In the genomic region with DNA sequence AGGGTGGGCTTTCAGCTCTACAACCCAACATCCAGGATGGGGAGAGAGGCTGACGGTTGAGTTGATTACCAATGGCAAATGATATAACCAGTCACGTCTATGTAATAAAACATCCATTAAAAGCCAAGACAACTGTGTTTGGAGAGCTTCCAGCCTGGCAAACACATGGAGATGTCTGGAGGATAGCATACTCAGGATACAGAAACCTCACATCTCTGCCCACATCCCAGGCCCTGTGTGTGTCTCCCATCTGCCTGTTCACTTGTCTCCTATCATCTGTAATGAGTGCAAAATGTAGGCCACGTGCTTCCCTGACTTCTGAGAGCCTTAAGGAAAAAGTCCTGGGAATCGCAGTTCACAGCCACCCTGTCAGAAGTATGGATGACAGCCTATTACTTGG, we compare ENCODE assay signal across 21 mouse cellular contexts. TPM values are rescaled to one million over a fixed set of nuclear protein-coding genes. Genes with fewer than 3 reads are reported as not detected.
DNase-seq lines count a peak whose midpoint lies in the region; ATAC-seq and TF ChIP-seq lines count a peak whose summit lies in the region.
"Had no signal": no experiment of that assay in that cellular context is flagged by ENCODE, and none has a peak within 500 bp of the region (broad histone marks: within the 10 kb centered on the region; RNA-seq: fewer than 3 reads in every experiment).

No protein-coding gene starts in this region.

- WGBS in heart, embryonic 12.5 days, result 63% methylated on average over 4 of the region's 4 CpGs
- 66% methylated on average over 4 of the region's 4 CpGs for WGBS in midbrain, embryonic 16.5 days
- WGBS in midbrain, embryonic 14.5 days, result 68% methylated on average over 4 of the region's 4 CpGs
- 59% methylated on average over 4 of the region's 4 CpGs for WGBS in hindbrain, postnatal 0 days
- WGBS in cerebellum, adult 2 months, result 59% methylated on average over 4 of the region's 4 CpGs

- ATAC-seq in heart, embryonic 12.5 days (ENCODE audit: insufficient number of reproducible peaks, low FRiP score), result no peak
- 0 out of 2 replicates have a peak, but pooled peaks have one; percentile 11 for ATAC-seq in midbrain, embryonic 16.5 days
- no peak for ATAC-seq in midbrain, embryonic 14.5 days (ENCODE audit: low FRiP score, low TSS enrichment)
- ATAC-seq in hindbrain, postnatal 0 days, result peak; percentile 13; the same call in 1 of the 2 replicates

- H3K9me3 ChIP-seq in heart, embryonic 12.5 days (replicated peaks), result no peaks in the 10 kb centered on the region
- H3K9me3 ChIP-seq in midbrain, embryonic 16.5 days (replicated peaks; ENCODE audit: control insufficient read depth, low read length, poor library complexity, severe bottlenecking), result no peaks in the 10 kb centered on the region
- H3K9me3 ChIP-seq in midbrain, embryonic 14.5 days (ENCODE audit: control insufficient read depth, low read length), result no peaks in the 10 kb centered on the region
- H3K9me3 ChIP-seq in hindbrain, postnatal 0 days (ENCODE audit: low read length), result no peaks in the 10 kb centered on the region
- H3K9me3 ChIP-seq: embryonic facial prominence, embryonic 15.5 days; liver, embryonic 13.5 days; stomach, embryonic 15.5 days had no signal

- no peak for TF ChIP-seq POLR2A in cerebellum, adult 2 months (IDR thresholded peaks at IDR 0.05; ENCODE audit: borderline replicate concordance, insufficient read depth, low read length)

- peaks cover 8% of the 10 kb centered on the region; the same call in 1 of the 2 replicates for H3K27me3 ChIP-seq in heart, embryonic 12.5 days (replicated peaks)
- no peaks in the 10 kb centered on the region for H3K27me3 ChIP-seq in midbrain, embryonic 16.5 days (ENCODE audit: control insufficient read depth, insufficient read depth, low read depth, low read length)
- H3K27me3 ChIP-seq in midbrain, embryonic 14.5 days (ENCODE audit: control insufficient read depth, insufficient read depth, low read length), result peaks cover 5% of the 10 kb centered on the region; the same call in 1 of the 2 replicates
- H3K27me3 ChIP-seq in hindbrain, postnatal 0 days (ENCODE audit: insufficient read depth, low read length), result no peaks in the 10 kb centered on the region
- no peaks in the 10 kb centered on the region for H3K27me3 ChIP-seq in cerebellum, adult 2 months (ENCODE audit: control insufficient read depth, insufficient read depth, low read length)

- no peak overlapping the region for H3K4me3 ChIP-seq in heart, embryonic 12.5 days
- H3K4me3 ChIP-seq in midbrain, embryonic 16.5 days (ENCODE audit: low read depth, low read length), result no peak overlapping the region
- H3K4me3 ChIP-seq in midbrain, embryonic 14.5 days (replicated peaks; ENCODE audit: low read depth, low read length), result no peak overlapping the region
- H3K4me3 ChIP-seq in hindbrain, postnatal 0 days (ENCODE audit: low read length), result no peak overlapping the region
- H3K4me3 ChIP-seq in cerebellum, adult 2 months (replicated peaks; ENCODE audit: insufficient read depth, low read depth, low read length), result no peak overlapping the region
- H3K4me3 ChIP-seq: embryonic facial prominence, embryonic 15.5 days; liver, embryonic 13.5 days; stomach, embryonic 15.5 days had no signal

- no peak for TF ChIP-seq CTCF in hindbrain, postnatal 0 days (IDR thresholded peaks at IDR 0.05; ENCODE audit: low read depth)
- no peak for TF ChIP-seq CTCF in cerebellum, adult 2 months (IDR thresholded peaks at IDR 0.05; ENCODE audit: borderline replicate concordance, insufficient read depth, low read depth, low read length)

- DNase-seq in heart, postnatal 10 days, result no peak
- no peak for DNase-seq in midbrain, embryonic 14.5 days
- no peak for DNase-seq in hindbrain, postnatal 0 days (ENCODE audit: low spot score)
- peak; percentile 27 for DNase-seq in layer of hippocampus, adult 9-10 months (ENCODE audit: low spot score)
- no peak for DNase-seq in ovary, postnatal 10 days (ENCODE audit: low spot score)
- no peak for DNase-seq in cerebellum, adult 2 months
- DNase-seq: cerebellum, adult 9-11 months; liver, embryonic 13.5 days had no signal

- H3K36me3 ChIP-seq in heart, embryonic 12.5 days, result no peaks in the 10 kb centered on the region
- H3K36me3 ChIP-seq in midbrain, embryonic 16.5 days (ENCODE audit: control insufficient read depth, insufficient read depth, low read length), result no peaks in the 10 kb centered on the region
- H3K36me3 ChIP-seq in midbrain, embryonic 14.5 days (ENCODE audit: control insufficient read depth, insufficient read depth, low read length), result no peaks in the 10 kb centered on the region
- H3K36me3 ChIP-seq in hindbrain, postnatal 0 days (ENCODE audit: insufficient read depth, low read length), result no peaks in the 10 kb centered on the region
- H3K36me3 ChIP-seq: embryonic facial prominence, embryonic 15.5 days; liver, embryonic 13.5 days; stomach, embryonic 15.5 days had no signal

- intact Hi-C loops in heart, postnatal 10 days (cut with DNase I), result loop anchor here (1.0 to 5.0 kb wide), 4 partner anchors 60 to 200 kb away; partner anchors contain the start of gene Dcaf8

- no peak overlapping the region for H3K27ac ChIP-seq in heart, embryonic 12.5 days (ENCODE audit: poor library complexity, severe bottlenecking)
- no peak overlapping the region for H3K27ac ChIP-seq in midbrain, embryonic 16.5 days (ENCODE audit: low read length)
- no peak overlapping the region for H3K27ac ChIP-seq in midbrain, embryonic 14.5 days (replicated peaks; ENCODE audit: low read depth, low read length)
- H3K27ac ChIP-seq in hindbrain, postnatal 0 days, result no peak overlapping the region
- no peak overlapping the region for H3K27ac ChIP-seq in cerebellum, adult 2 months (ENCODE audit: insufficient read depth, low read length)
- H3K27ac ChIP-seq: embryonic facial prominence, embryonic 15.5 days; liver, embryonic 13.5 days; stomach, embryonic 15.5 days had no signal

- H3K4me2 ChIP-seq in heart, embryonic 12.5 days, result no peak overlapping the region
- no peak overlapping the region for H3K4me2 ChIP-seq in midbrain, embryonic 16.5 days (ENCODE audit: low read length)
- H3K4me2 ChIP-seq in midbrain, embryonic 14.5 days (ENCODE audit: low read length), result no peak overlapping the region
- H3K4me2 ChIP-seq in hindbrain, postnatal 0 days (ENCODE audit: low read depth, low read length), result no peak overlapping the region
- H3K4me2 ChIP-seq: embryonic facial prominence, embryonic 15.5 days; liver, embryonic 13.5 days; lung, embryonic 14.5 days; stomach, embryonic 15.5 days had no signal

- H3K4me1 ChIP-seq in heart, embryonic 12.5 days (replicated peaks), result peaks cover 16% of the 10 kb centered on the region
- no peaks in the 10 kb centered on the region for H3K4me1 ChIP-seq in midbrain, embryonic 16.5 days (ENCODE audit: control insufficient read depth, insufficient read depth, low read length)
- 0 out of 2 replicates have a peak, but pooled peaks cover 4% of the 10 kb centered on the region for H3K4me1 ChIP-seq in midbrain, embryonic 14.5 days (ENCODE audit: control insufficient read depth, insufficient read depth, low read length)
- H3K4me1 ChIP-seq in hindbrain, postnatal 0 days (ENCODE audit: insufficient read depth, low read length), result no peaks in the 10 kb centered on the region
- H3K4me1 ChIP-seq in cerebellum, adult 2 months (ENCODE audit: control insufficient read depth, insufficient read depth, low read length), result no peaks in the 10 kb centered on the region

- peak overlapping the region; percentile 5; the same call in 1 of the 2 replicates for H3K9ac ChIP-seq in heart, embryonic 12.5 days
- no peak overlapping the region for H3K9ac ChIP-seq in midbrain, embryonic 16.5 days (ENCODE audit: low read depth, low read length)
- no peak overlapping the region for H3K9ac ChIP-seq in midbrain, embryonic 14.5 days (replicated peaks; ENCODE audit: low read length)
- H3K9ac ChIP-seq in hindbrain, postnatal 0 days (replicated peaks; ENCODE audit: low read length), result no peak overlapping the region
- H3K9ac ChIP-seq: embryonic facial prominence, embryonic 15.5 days; liver, embryonic 13.5 days; lung, embryonic 14.5 days; stomach, embryonic 15.5 days had no signal

RNA-seq across cellular contexts. Expression of gene Atp1a4, which starts 11.0 kb away (rescaled TPM):
- 0.17 and 0.19 TPM in 2 replicates for polyA plus RNA-seq in heart, embryonic 12.5 days (2016; fragmentation: Nextera tagmentation; extraction: Ambion mirVana)
- not detected for total RNA-seq in heart, postnatal 10 days (2021)
- polyA plus RNA-seq in midbrain, embryonic 16.5 days (2015; fragmentation: Nextera tagmentation; extraction: Ambion mirVana), result not detected in 2 replicates
- not detected in 2 replicates for polyA plus RNA-seq in midbrain, embryonic 14.5 days (2014; fragmentation: Nextera tagmentation; extraction: Ambion mirVana)
- 0.10 TPM in 1 of 2 replicates, not detected in the other for total RNA-seq in hindbrain, postnatal 0 days (2014; rRNA removed)
- 0.05 TPM in 1 of 2 replicates, not detected in the other for polyA plus RNA-seq in hindbrain, postnatal 0 days (2015; fragmentation: Nextera tagmentation; extraction: Ambion mirVana)
- 0.03 TPM in 1 of 2 replicates, not detected in the other for polyA plus RNA-seq in cerebellum, adult 2 months (2012; rRNA removed)
- total RNA-seq: common myeloid progenitor, adult 5-6 weeks; heart, adult 18-20 months; left cerebral cortex, postnatal 36 days; megakaryocyte, adult 5-6 weeks had no signal
- polyA plus RNA-seq: CD4-positive, CD25-positive, alpha-beta regulatory T cell, adult 4 months; embryonic facial prominence, embryonic 15.5 days; forebrain, embryonic 16.5 days; intestine, embryonic 14.5 days; liver, embryonic 13.5 days; lung, embryonic 14.5 days; stomach, embryonic 15.5 days had no signal

RNA-seq across cellular contexts. Expression of gene Igsf8, which starts 14.2 kb away (rescaled TPM):
- polyA plus RNA-seq in heart, embryonic 12.5 days (2016; fragmentation: Nextera tagmentation; extraction: Ambion mirVana), result 24.0 and 26.1 TPM in 2 replicates
- 10 to 100 TPM; 13.6 to 17.1 TPM for total RNA-seq in heart, postnatal 10 days (2021)
- 63.9 and 64.0 TPM in 2 replicates for polyA plus RNA-seq in midbrain, embryonic 16.5 days (2015; fragmentation: Nextera tagmentation; extraction: Ambion mirVana)
- polyA plus RNA-seq in midbrain, embryonic 14.5 days (2014; fragmentation: Nextera tagmentation; extraction: Ambion mirVana), result 55.6 and 61.0 TPM in 2 replicates
- total RNA-seq in hindbrain, postnatal 0 days (2014; rRNA removed), result 136 and 150 TPM in 2 replicates
- 90.2 and 90.8 TPM in 2 replicates for polyA plus RNA-seq in hindbrain, postnatal 0 days (2015; fragmentation: Nextera tagmentation; extraction: Ambion mirVana)
- polyA plus RNA-seq in cerebellum, adult 2 months (2012; rRNA removed), result 254 and 269 TPM in 2 replicates

RNA-seq across cellular contexts. Expression of gene Casq1, which starts 27.5 kb away (rescaled TPM):
- 182 and 185 TPM in 2 replicates for polyA plus RNA-seq in heart, embryonic 12.5 days (2016; fragmentation: Nextera tagmentation; extraction: Ambion mirVana)
- 1 to 10 TPM; 6.6 to 9.1 TPM for total RNA-seq in heart, postnatal 10 days (2021)
- polyA plus RNA-seq in midbrain, embryonic 16.5 days (2015; fragmentation: Nextera tagmentation; extraction: Ambion mirVana), result 1.8 and 2.2 TPM in 2 replicates
- polyA plus RNA-seq in midbrain, embryonic 14.5 days (2014; fragmentation: Nextera tagmentation; extraction: Ambion mirVana), result 1.6 and 2.3 TPM in 2 replicates
- 0.78 and 2.4 TPM in 2 replicates for total RNA-seq in hindbrain, postnatal 0 days (2014; rRNA removed)
- polyA plus RNA-seq in hindbrain, postnatal 0 days (2015; fragmentation: Nextera tagmentation; extraction: Ambion mirVana), result 1.7 and 2.0 TPM in 2 replicates
- 3.8 and 3.9 TPM in 2 replicates for polyA plus RNA-seq in cerebellum, adult 2 months (2012; rRNA removed)
- total RNA-seq: adrenal gland, postnatal 25 days; megakaryocyte, adult 5-6 weeks had no signal
- polyA plus RNA-seq: CD4-positive, CD25-positive, alpha-beta regulatory T cell, adult 4 months had no signal

RNA-seq across cellular contexts. Expression of gene Pea15a, which starts 40.6 kb away (rescaled TPM):
- polyA plus RNA-seq in heart, embryonic 12.5 days (2016; fragmentation: Nextera tagmentation; extraction: Ambion mirVana), result 156 and 164 TPM in 2 replicates
- total RNA-seq in heart, postnatal 10 days (2021), result 100 to 1,000 TPM; 111 to 121 TPM
- 460 and 525 TPM in 2 replicates for polyA plus RNA-seq in midbrain, embryonic 16.5 days (2015; fragmentation: Nextera tagmentation; extraction: Ambion mirVana)
- polyA plus RNA-seq in midbrain, embryonic 14.5 days (2014; fragmentation: Nextera tagmentation; extraction: Ambion mirVana), result 314 and 385 TPM in 2 replicates
- total RNA-seq in hindbrain, postnatal 0 days (2014; rRNA removed), result 289 and 309 TPM in 2 replicates
- polyA plus RNA-seq in hindbrain, postnatal 0 days (2015; fragmentation: Nextera tagmentation; extraction: Ambion mirVana), result 503 and 511 TPM in 2 replicates
- 562 and 572 TPM in 2 replicates for polyA plus RNA-seq in cerebellum, adult 2 months (2012; rRNA removed)

RNA-seq across cellular contexts. Expression of gene Atp1a2, which starts 50.6 kb away (rescaled TPM):
- polyA plus RNA-seq in heart, embryonic 12.5 days (2016; fragmentation: Nextera tagmentation; extraction: Ambion mirVana), result 23.4 and 25.9 TPM in 2 replicates
- total RNA-seq in heart, postnatal 10 days (2021), result 100 to 1,000 TPM; 228 to 235 TPM
- polyA plus RNA-seq in midbrain, embryonic 16.5 days (2015; fragmentation: Nextera tagmentation; extraction: Ambion mirVana), result 53.2 and 69.0 TPM in 2 replicates
- polyA plus RNA-seq in midbrain, embryonic 14.5 days (2014; fragmentation: Nextera tagmentation; extraction: Ambion mirVana), result 18.2 and 19.4 TPM in 2 replicates
- total RNA-seq in hindbrain, postnatal 0 days (2014; rRNA removed), result 546 and 572 TPM in 2 replicates
- 119 and 123 TPM in 2 replicates for polyA plus RNA-seq in hindbrain, postnatal 0 days (2015; fragmentation: Nextera tagmentation; extraction: Ambion mirVana)
- 535 and 584 TPM in 2 replicates for polyA plus RNA-seq in cerebellum, adult 2 months (2012; rRNA removed)
- total RNA-seq: common myeloid progenitor, adult 5-6 weeks; megakaryocyte, adult 5-6 weeks had no signal

Comparison
In these comparisons a context has a peak if more than half of its experiments do, and no peak if none do; other contexts are left out.
1. ATAC-seq: peak in midbrain, embryonic 16.5 days (single experiment) and hindbrain, postnatal 0 days (single experiment); none in heart, embryonic 12.5 days (single experiment) and midbrain, embryonic 14.5 days (single experiment).
2. RNA of gene Casq1, which starts 27.5 kb away (polyA plus RNA-seq): 182 to 185 TPM in heart, embryonic 12.5 days; 3.8 to 3.9 TPM in cerebellum, adult 2 months, 1.6 to 2.3 TPM in midbrain, embryonic 14.5 days, 1.8 to 2.2 TPM in midbrain, embryonic 16.5 days and 1.7 to 2.0 TPM in hindbrain, postnatal 0 days; every median in the first group is over 10 times any median in the second.